Mouse (Mus musculus) C2C12 (cell line): ENCODE results near the gene Cped1. TPM values are rescaled to one million over a fixed set of nuclear protein-coding genes. Genes with fewer than 3 reads are reported as not detected.

Experiments
- H3K27me3 ChIP-seq: one replicate; pipeline ENCODE4 v1.6.1; 2011; ENCODE audit not compliant: control insufficient read depth, insufficient read depth, insufficient read length
- H3K36me3 ChIP-seq: one replicate; pipeline ENCODE4 v1.6.1; 2011; ENCODE audit not compliant: control insufficient read depth, insufficient read depth
- H3K4me3 ChIP-seq: one replicate; pipeline ENCODE4 v1.5.1; 2011; ENCODE audit warnings: mild to moderate bottlenecking, control low read depth; ENCODE audit not compliant: poor library complexity, insufficient read depth, severe bottlenecking
- H3K79me2 ChIP-seq: one replicate; pipeline ENCODE4 v1.6.1; 2011; ENCODE audit not compliant: control insufficient read depth, insufficient read depth
- H3K79me3 ChIP-seq: one replicate; pipeline ENCODE4 v1.6.1; 2011; ENCODE audit warnings: low read depth, control low read depth
- H3ac ChIP-seq: one replicate; pipeline ENCODE3; 2011; ENCODE audit warnings: low read depth; ENCODE audit not compliant: control insufficient read depth, insufficient read length
- CEBPB ChIP-seq: IDR thresholded peaks from one replicate; pipeline ENCODE4 v1.6.1; 2011; ENCODE audit warnings: low read depth, mild to moderate bottlenecking, control low read depth, moderate library complexity
- CTCF ChIP-seq: IDR thresholded peaks from one replicate; pipeline ENCODE4 v1.5.1; 2011; ENCODE audit not compliant: control insufficient read depth, insufficient read depth, insufficient read length
- FOSL1 ChIP-seq: IDR thresholded peaks from one replicate; pipeline ENCODE4 v1.8.0; 2011; ENCODE audit warnings: mild to moderate bottlenecking, low read length; ENCODE audit not compliant: poor library complexity, insufficient read depth, severe bottlenecking
- MAX ChIP-seq: IDR thresholded peaks from one replicate; pipeline ENCODE4 v1.6.1; 2011; ENCODE audit warnings: mild to moderate bottlenecking, control low read depth
- MYOD1 ChIP-seq: IDR thresholded peaks from one replicate; pipeline ENCODE4 v1.6.1; 2011; ENCODE audit warnings: low read depth; ENCODE audit not compliant: control insufficient read depth, insufficient read length
- MYOG ChIP-seq: IDR thresholded peaks from one replicate; pipeline ENCODE4 v1.6.1; 2011; ENCODE audit not compliant: control insufficient read depth, insufficient read length; ENCODE audit errors: extremely low read depth
- USF1 ChIP-seq: IDR thresholded peaks from one replicate; pipeline ENCODE4 v1.6.1; 2011; ENCODE audit warnings: low read depth, mild to moderate bottlenecking, control low read depth, moderate library complexity
- polyA plus RNA-seq: library from polyadenylated mRNA; unstranded; fragments of >200 nt; fragmentation: generic; extraction: Trizol; gene quantifications from one replicate; pipeline ENCODE4 v1.2.1, GENCODE M21; 2012; ENCODE audit warnings: missing spikeins

Gene Cped1
- polyA plus RNA-seq, 1 experiment, result 1.2 TPM

DNA sequence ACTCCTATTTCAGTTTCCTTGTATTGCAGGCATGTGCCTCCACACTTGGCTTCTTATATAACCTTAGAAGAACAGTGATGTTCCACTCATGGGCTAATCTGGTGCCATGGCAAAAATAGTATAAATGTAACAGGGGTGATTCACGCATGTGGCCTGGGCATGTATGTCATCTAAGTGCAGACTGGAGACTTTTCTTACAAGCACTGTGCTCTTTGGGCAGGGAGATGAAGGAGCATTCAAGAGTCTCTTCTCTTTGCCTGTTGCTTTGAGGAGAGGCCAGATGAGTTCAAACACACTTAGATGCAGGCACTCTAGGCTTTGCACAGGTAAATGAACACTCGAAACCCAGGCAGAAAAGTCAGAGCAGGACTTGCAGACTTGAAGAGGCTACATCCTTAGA is 38.5 kb downstream of the Cped1 start:
- no peaks in the 10 kb centered on the region for H3K36me3 ChIP-seq
- H3ac ChIP-seq, result no peak overlapping the region
- H3K79me3 ChIP-seq, result no peaks in the 10 kb centered on the region
- no peaks in the 10 kb centered on the region for H3K79me2 ChIP-seq
- no peaks in the 10 kb centered on the region for H3K27me3 ChIP-seq
- H3K4me3 ChIP-seq, result no peak overlapping the region
- TF ChIP-seq MYOD1, result no peak
- no peak for TF ChIP-seq FOSL1
- no peak for TF ChIP-seq MYOG
- TF ChIP-seq CTCF, result no peak
- TF ChIP-seq CEBPB, result no peak
- no peak for TF ChIP-seq MAX
- no peak for TF ChIP-seq USF1

- H3K36me3 ChIP-seq, result no peaks in the 10 kb centered on the region
- H3K79me3 ChIP-seq, result no peaks in the 10 kb centered on the region
- no peak for TF ChIP-seq CTCF
- no peak for TF ChIP-seq USF1
- no peak for TF ChIP-seq MYOG
- TF ChIP-seq FOSL1, result no peak
- TF ChIP-seq CEBPB, result no peak
- no peak for TF ChIP-seq MYOD1
- TF ChIP-seq MAX, result no peak
- no peak overlapping the region for H3K4me3 ChIP-seq
- no peaks in the 10 kb centered on the region for H3K27me3 ChIP-seq
- H3ac ChIP-seq, result no peak overlapping the region
- no peaks in the 10 kb centered on the region for H3K79me2 ChIP-seq
Observed at GRCm38 (mm10) chr6:22025584-22026357, 40.1 kb downstream of the Cped1 start.

- H3K79me2 ChIP-seq, result no peaks in the 10 kb centered on the region
- TF ChIP-seq CTCF (no peak), MYOG (no peak), MYOD1 (no peak)
- no peaks in the 10 kb centered on the region for H3K27me3 ChIP-seq
- no peak overlapping the region for H3K4me3 ChIP-seq
- no peaks in the 10 kb centered on the region for H3K79me3 ChIP-seq
- no peak overlapping the region for H3ac ChIP-seq
- H3K36me3 ChIP-seq, result no peaks in the 10 kb centered on the region
Observed at GRCm38 (mm10) chr6:22026358-22026673, 40.6 kb downstream of the Cped1 start.

- TF ChIP-seq MYOD1 (no peak), USF1 (no peak), MYOG (no peak), CTCF (no peak), CEBPB (no peak)
- Histone ChIP-seq H3K36me3 (no peaks in the 10 kb centered on the region), H3K4me3 (no peak overlapping the region), H3K79me3 (no peaks in the 10 kb centered on the region), H3K27me3 (no peaks in the 10 kb centered on the region), H3ac (no peak overlapping the region), H3K79me2 (no peaks in the 10 kb centered on the region)
Observed at GRCm38 (mm10) chr6:22026761-22027594, 41.3 kb downstream of the Cped1 start.

GRCm38 (mm10) chr6:22027854-22028253 is 42.1 kb downstream of the Cped1 start:
- no peak overlapping the region for H3K4me3 ChIP-seq

More at GRCm38 (mm10) chr6:22027854-22028253, 42.1 kb downstream of the Cped1 start:
- Histone ChIP-seq H3K79me2 (no peaks in the 10 kb centered on the region), H3ac (no peak overlapping the region), H3K27me3 (no peaks in the 10 kb centered on the region), H3K36me3 (no peaks in the 10 kb centered on the region), H3K79me3 (no peaks in the 10 kb centered on the region)
- TF ChIP-seq MAX (no peak), MYOG (no peak), USF1 (no peak), FOSL1 (no peak), CTCF (no peak), CEBPB (no peak), MYOD1 (no peak)
